ENCODE assay signal across 31 mouse cellular contexts in genomic region chr10:78171581-78171980, GRCm38 (mm10).
"Had no signal": no experiment of that assay in that cellular context is flagged by ENCODE, and none has a peak within 500 bp of the region (broad histone marks: within the 10 kb centered on the region; RNA-seq: fewer than 3 reads in every experiment).

No protein-coding gene starts in this region.

- H3K9me3 ChIP-seq: limb, embryonic 10.5 days; limb, embryonic 12.5 days; limb, embryonic 13.5 days; limb, embryonic 15.5 days; liver, embryonic 13.5 days; liver, embryonic 15.5 days; lung, embryonic 15.5 days; megakaryocyte, embryonic 14.5 days; midbrain, embryonic 10.5 days; midbrain, embryonic 12.5 days; midbrain, embryonic 15.5 days; neural tube, embryonic 12.5 days; neural tube, embryonic 13.5 days had no signal

- H3K9ac ChIP-seq: limb, embryonic 12.5 days; limb, embryonic 15.5 days; liver, embryonic 13.5 days; liver, embryonic 14.5 days; liver, embryonic 15.5 days; liver, postnatal 0 days; lung, embryonic 14.5 days; lung, embryonic 15.5 days; midbrain, embryonic 12.5 days; midbrain, embryonic 15.5 days; neural tube, embryonic 12.5 days; neural tube, embryonic 13.5 days had no signal

- H3K4me3 ChIP-seq: left cerebral cortex, adult 2 months; limb, embryonic 10.5 days; limb, embryonic 12.5 days; limb, embryonic 13.5 days; limb, embryonic 15.5 days; liver, embryonic 13.5 days; liver, embryonic 15.5 days; lung, embryonic 15.5 days; megakaryocyte, embryonic 14.5 days; midbrain, embryonic 10.5 days; midbrain, embryonic 12.5 days; midbrain, embryonic 15.5 days; myocyte; neural tube, embryonic 12.5 days; neural tube, embryonic 13.5 days had no signal

- ATAC-seq: liver, postnatal 0 days; lung, postnatal 0 days; midbrain, embryonic 15.5 days; midbrain, embryonic 16.5 days had no signal

- H3K27me3 ChIP-seq: limb, embryonic 12.5 days; limb, embryonic 13.5 days; limb, embryonic 15.5 days; liver, embryonic 13.5 days; liver, embryonic 15.5 days; lung, embryonic 15.5 days; megakaryocyte, embryonic 14.5 days; midbrain, embryonic 12.5 days; midbrain, embryonic 15.5 days; neural tube, embryonic 12.5 days; neural tube, embryonic 13.5 days had no signal

- H3K27ac ChIP-seq: left cerebral cortex, adult 2 months; limb, embryonic 10.5 days; limb, embryonic 12.5 days; limb, embryonic 13.5 days; limb, embryonic 15.5 days; liver, embryonic 14.5 days; lung, embryonic 15.5 days; macrophage; midbrain, embryonic 10.5 days; midbrain, embryonic 12.5 days; midbrain, embryonic 15.5 days; neural tube, embryonic 12.5 days; neural tube, embryonic 13.5 days had no signal

- DNase-seq: left cerebral cortex, postnatal 4 days; liver; liver, embryonic 13.5 days; liver, postnatal 0 days; lung, adult 18-20 months; lung, adult 2 months; lung, embryonic 14.5 days; lung, postnatal 10 days; lung, postnatal 14 days; lung, postnatal 36 days; lung, postnatal 4 days; midbrain, embryonic 14.5 days had no signal

- H3K4me2 ChIP-seq: limb, embryonic 12.5 days; limb, embryonic 13.5 days; limb, embryonic 15.5 days; liver, embryonic 13.5 days; liver, embryonic 15.5 days; lung, embryonic 14.5 days; lung, embryonic 15.5 days; midbrain, embryonic 11.5 days; midbrain, embryonic 12.5 days; midbrain, embryonic 15.5 days; neural tube, embryonic 12.5 days; neural tube, embryonic 13.5 days had no signal
